Mouse (Mus musculus) liver, embryonic 14 days (tissue): ENCODE results near the gene Bard1. TPM values are rescaled to one million over a fixed set of nuclear protein-coding genes. Genes with fewer than 3 reads are reported as not detected.

ENCODE experiments used
- polyA plus RNA-seq: library from polyadenylated mRNA; depleted of rRNA; stranded (reverse); fragments of >200 nt; gene quantifications from 2 replicates; pipeline ENCODE4 v1.2.3, GENCODE M21; 2012; rRNA removed

Bard1 gene
- polyA plus RNA-seq: 7.7 and 8.5 TPM in 2 replicates

GRCm38 (mm10) chr1:71102344-71103173, at the start of gene Bard1:
TSS of gene Bard1 (minus strand) at chr1:71103146.

